Mouse (Mus musculus) CH12.LX (cell line): ENCODE measurements at regions not wholly inside any gene's neighbourhood (a gene's known extent, or its start where the extent isn't known, plus 50 kb on each side); places are given as distances from the start of the nearest gene placed in this dataset.

Source experiments
- DNase-seq: peaks from one replicate; pipeline ENCODE4 v3.0.0-alpha.2; 2013; ENCODE audit errors: extremely low read depth
- H3K27ac ChIP-seq: 2 replicates; pipeline ENCODE4 v1.5.1; 2012; ENCODE audit warnings: low read depth, mild to moderate bottlenecking, control low read depth, moderate library complexity; ENCODE audit not compliant: insufficient read depth
- H3K27me3 ChIP-seq: replicated peaks from 2 replicates; pipeline ENCODE3; 2012; ENCODE audit warnings: inconsistent platforms
- H3K36me3 ChIP-seq, 2 experiments: replicated peaks in 1 of 2; 2 replicates each; pipeline versions ENCODE3 to v1.6.1; 2012; ENCODE audit warnings: inconsistent platforms in 1 of 2, low read length in 1 of 2, mild to moderate bottlenecking in 1 of 2, mixed read lengths in 1 of 2, moderate library complexity in 1 of 2; ENCODE audit not compliant: control insufficient read depth in 1 of 2, insufficient read depth in 1 of 2
- H3K4me1 ChIP-seq, 2 experiments: 2 replicates each; pipeline ENCODE4 v1.6.1; 2012; ENCODE audit warnings: inconsistent platforms in 1 of 2, moderate library complexity in 1 of 2; ENCODE audit not compliant: insufficient read depth in 2 of 2, control insufficient read depth in 1 of 2
- H3K4me2 ChIP-seq: 2 replicates; pipeline ENCODE4 v1.6.1; 2012; ENCODE audit warnings: low read depth, mild to moderate bottlenecking, control low read depth; ENCODE audit not compliant: poor library complexity, insufficient read depth, severe bottlenecking
- H3K4me3 ChIP-seq, 3 experiments: fragments of 150-350 bp in 1 of 3; sonication (generic) in 1 of 3; replicated peaks in 1 of 3; 2 replicates each; pipeline versions ENCODE3 to v1.5.1; 2011 to 2012; ENCODE audit warnings: low read depth in 2 of 3, low read length in 2 of 3, mild to moderate bottlenecking in 2 of 3, moderate library complexity in 2 of 3, control low read depth in 1 of 3, improper control_type of control experiment in 1 of 3, inconsistent platforms in 1 of 3, mixed read lengths in 1 of 3; ENCODE audit not compliant: poor library complexity in 1 of 3
- H3K79me2 ChIP-seq: replicated peaks from 2 replicates; pipeline ENCODE4 v1.6.1; 2012; ENCODE audit warnings: mild to moderate bottlenecking, moderate library complexity; ENCODE audit not compliant: control insufficient read depth, poor library complexity, insufficient read depth, severe bottlenecking; ENCODE audit errors: extremely low read depth
- H3K9ac ChIP-seq: 2 replicates; pipeline ENCODE4 v1.6.1; 2012; ENCODE audit warnings: low read depth, mild to moderate bottlenecking, control low read depth, moderate library complexity; ENCODE audit not compliant: insufficient read depth
- H3K9me3 ChIP-seq: replicated peaks from 2 replicates; pipeline ENCODE3; 2012; ENCODE audit warnings: low read length, inconsistent platforms, mixed read lengths
- BHLHE40 ChIP-seq: IDR thresholded peaks from 2 replicates; pipeline ENCODE4 v1.6.1; 2011; ENCODE audit warnings: mild to moderate bottlenecking, low read depth, low read length, improper control_type of control experiment
- E2F4 ChIP-seq: IDR thresholded peaks from 2 replicates; pipeline ENCODE4 v1.6.1; 2011; ENCODE audit warnings: low read depth, low read length, improper control_type of control experiment; ENCODE audit not compliant: insufficient replicate concordance
- EP300 ChIP-seq: IDR thresholded peaks from 2 replicates; pipeline ENCODE4 v1.6.1; 2011; ENCODE audit warnings: low read length, improper control_type of control experiment
- GABPA ChIP-seq: IDR thresholded peaks from 2 replicates; pipeline ENCODE4 v1.6.1; 2012; ENCODE audit warnings: low read depth, low read length, improper control_type of control experiment, inconsistent platforms; ENCODE audit not compliant: insufficient replicate concordance
- HCFC1 ChIP-seq: IDR thresholded peaks from 2 replicates; pipeline ENCODE4 v1.6.1; 2012; ENCODE audit warnings: low read depth, mild to moderate bottlenecking, inconsistent platforms, low read length, improper control_type of control experiment
- IRF4 ChIP-seq: IDR thresholded peaks from 2 replicates; pipeline ENCODE4 v1.6.1; 2014; ENCODE audit warnings: low read depth, mild to moderate bottlenecking, inconsistent platforms, low read length, improper control_type of control experiment
- JUN ChIP-seq: IDR thresholded peaks from 2 replicates; pipeline ENCODE4 v1.6.1; 2011; ENCODE audit warnings: low read depth, mild to moderate bottlenecking, low read length, improper control_type of control experiment, moderate library complexity; ENCODE audit not compliant: insufficient read depth
- KAT2A ChIP-seq: IDR thresholded peaks from 2 replicates; pipeline ENCODE4 v1.6.1; 2012; ENCODE audit warnings: low read length, improper control_type of control experiment, inconsistent platforms; ENCODE audit not compliant: insufficient replicate concordance
- MAFK ChIP-seq: IDR thresholded peaks from 2 replicates; pipeline ENCODE4 v1.6.1; 2011; ENCODE audit warnings: low read length, improper control_type of control experiment; ENCODE audit not compliant: insufficient replicate concordance
- MAZ ChIP-seq: IDR thresholded peaks from 2 replicates; pipeline ENCODE4 v1.6.1; 2012; ENCODE audit warnings: low read depth, mild to moderate bottlenecking, inconsistent platforms, low read length, improper control_type of control experiment, moderate library complexity
- MEF2A ChIP-seq: IDR thresholded peaks from 2 replicates; pipeline ENCODE4 v1.6.1; 2014; ENCODE audit warnings: low read depth, mild to moderate bottlenecking, inconsistent platforms, low read length, improper control_type of control experiment, borderline replicate concordance
- MXI1 ChIP-seq: IDR thresholded peaks from 2 replicates; pipeline ENCODE4 v1.6.1; 2011; ENCODE audit warnings: mild to moderate bottlenecking, low read depth, low read length, improper control_type of control experiment
- NRF1 ChIP-seq: IDR thresholded peaks from 2 replicates; pipeline ENCODE4 v1.6.1; 2014; ENCODE audit warnings: low read depth, mild to moderate bottlenecking, inconsistent platforms, low read length, improper control_type of control experiment, moderate library complexity
- PAX5 ChIP-seq: IDR thresholded peaks from 2 replicates; pipeline ENCODE4 v1.6.1; 2012; ENCODE audit warnings: low read length, inconsistent platforms, mixed read lengths
- POLR2A ChIP-seq: IDR thresholded peaks from 2 replicates; pipeline ENCODE4 v1.6.1; 2011; ENCODE audit warnings: low read depth, mild to moderate bottlenecking, improper control_type of control experiment, low read length
- POLR2AphosphoS2 ChIP-seq: IDR thresholded peaks from 2 replicates; pipeline ENCODE4 v1.6.1; 2011; ENCODE audit warnings: low read depth, low read length, improper control_type of control experiment
- RAD21 ChIP-seq: IDR thresholded peaks from 2 replicates; pipeline ENCODE4 v1.6.1; 2011; ENCODE audit warnings: low read depth, mild to moderate bottlenecking, low read length, improper control_type of control experiment, moderate library complexity
- SIN3A ChIP-seq: IDR thresholded peaks from 2 replicates; pipeline ENCODE4 v1.6.1; 2012; ENCODE audit warnings: low read length, improper control_type of control experiment, inconsistent platforms
- SMC3 ChIP-seq: IDR thresholded peaks from 2 replicates; pipeline ENCODE4 v1.6.1; 2011; ENCODE audit warnings: low read depth, low read length, improper control_type of control experiment
- USF1 ChIP-seq: IDR thresholded peaks from 2 replicates; pipeline ENCODE4 v1.6.1; 2014; ENCODE audit warnings: low read depth, mild to moderate bottlenecking, inconsistent platforms, low read length, improper control_type of control experiment
- USF2 ChIP-seq: conservative IDR thresholded peaks from 2 replicates; pipeline ENCODE4 v1.6.1; 2011; ENCODE audit warnings: low read depth, low read length, improper control_type of control experiment
- ZC3H11A ChIP-seq: IDR thresholded peaks from 2 replicates; pipeline ENCODE4 v1.6.1; 2012; ENCODE audit warnings: low read depth, mild to moderate bottlenecking, inconsistent platforms, low read length, improper control_type of control experiment
- ZKSCAN1 ChIP-seq: IDR thresholded peaks from 2 replicates; pipeline ENCODE4 v1.6.1; 2012; ENCODE audit warnings: low read depth, inconsistent platforms, low read length, improper control_type of control experiment, borderline replicate concordance
- ZMIZ1 ChIP-seq: IDR thresholded peaks from 2 replicates; pipeline ENCODE4 v1.6.1; 2012; ENCODE audit warnings: low read depth, mild to moderate bottlenecking, inconsistent platforms, low read length, improper control_type of control experiment
- dilution Hi-C: fragments of 300-500 bp; cut with MboI; formaldehyde crosslinking; loops from 2 replicates; pipeline ENCODE4 v1.14.3; 2020; ENCODE audit warnings: low sequenced_read_pairs; ENCODE audit not compliant: extremely low pct_unique_long_range_greater_than_20kb, extremely low pct_ligation_motif_present
- in situ Hi-C: fragments of 300-500 bp; cut with MboI; formaldehyde crosslinking; loops from 3 replicates; pipeline ENCODE4 v1.14.3; 2019; ENCODE audit warnings: low sequenced_read_pairs, low pct_ligation_motif_present, low pct_unique_long_range_greater_than_20kb, mixed read lengths

GRCm38 (mm10) chr16:77749474-77749873 lies 147.6 kb upstream of the Gm11146 start:
- Histone ChIP-seq H3K27me3 (no peaks in the 10 kb centered on the region), H3K9me3 (peaks cover 29% of the 10 kb centered on the region), H3K79me2 (no peaks in the 10 kb centered on the region), H3K4me3 (no peak overlapping the region), H3K9ac (no peak overlapping the region), H3K36me3 (no peaks in the 10 kb centered on the region), H3K27ac (no peak overlapping the region), H3K4me2 (no peak overlapping the region), H3K4me1 (no peaks in the 10 kb centered on the region)
- dilution Hi-C loops = no loop called here
- no peak for DNase-seq
- TF ChIP-seq SIN3A = no peak
- no peak for TF ChIP-seq KAT2A
- no peak for TF ChIP-seq HCFC1
- TF ChIP-seq NRF1 = no peak
- no peak for TF ChIP-seq ZKSCAN1
- in situ Hi-C loops = no loop called here

DNA sequence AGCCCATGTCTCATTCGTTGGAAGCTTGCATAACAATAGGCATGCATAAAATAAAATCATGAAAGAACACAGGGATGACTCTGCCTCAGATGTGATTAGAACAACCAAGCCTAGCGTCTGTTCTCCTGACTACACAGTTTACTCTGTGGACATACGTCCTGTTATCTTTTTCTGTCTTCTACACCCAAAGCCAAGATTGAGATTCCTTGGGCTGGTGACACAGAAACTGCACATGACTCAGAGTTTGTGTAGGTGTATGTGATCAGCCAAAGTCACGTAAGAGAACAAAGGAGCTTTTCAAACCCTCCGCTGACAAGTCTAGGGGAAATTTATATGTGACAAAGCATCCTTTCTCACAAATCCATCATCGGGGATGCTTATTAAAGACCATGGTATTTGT lies 141.9 kb upstream of the Gm11146 start:
- H3K9ac ChIP-seq = no peak overlapping the region

GRCm38 (mm10) chr16:77738821-77739220 lies 136.9 kb upstream of the Gm11146 start:
- H3K4me1 ChIP-seq = no peaks in the 10 kb centered on the region
- no peaks in the 10 kb centered on the region for H3K79me2 ChIP-seq
- dilution Hi-C loops = no loop called here
- TF ChIP-seq POLR2A (no peak), EP300 (no peak), SMC3 (no peak), PAX5 (no peak)
- in situ Hi-C loops = no loop called here
- no peak overlapping the region for H3K27ac ChIP-seq
- no peak overlapping the region for H3K4me3 ChIP-seq
- no peaks in the 10 kb centered on the region for H3K36me3 ChIP-seq
- H3K4me2 ChIP-seq = no peak overlapping the region
- peaks cover 59% of the 10 kb centered on the region for H3K9me3 ChIP-seq
- no peaks in the 10 kb centered on the region for H3K27me3 ChIP-seq
- no peak overlapping the region for H3K9ac ChIP-seq
- DNase-seq = no peak

More for the DNA sequence above, 141.9 kb upstream of the Gm11146 start:
- H3K4me3 ChIP-seq = no peak overlapping the region
- peaks cover 55% of the 10 kb centered on the region for H3K9me3 ChIP-seq
- no peak overlapping the region for H3K27ac ChIP-seq
- H3K27me3 ChIP-seq = no peaks in the 10 kb centered on the region
- no peaks in the 10 kb centered on the region for H3K4me1 ChIP-seq
- no peak for DNase-seq
- H3K4me2 ChIP-seq = no peak overlapping the region
- in situ Hi-C loops = no loop called here
- H3K79me2 ChIP-seq = no peaks in the 10 kb centered on the region
- H3K36me3 ChIP-seq = no peaks in the 10 kb centered on the region
- no peak for TF ChIP-seq MEF2A
- TF ChIP-seq HCFC1 = no peak
- TF ChIP-seq GABPA = no peak
- no peak for TF ChIP-seq BHLHE40
- no peak for TF ChIP-seq RAD21
- no peak for TF ChIP-seq MXI1
- TF ChIP-seq USF1 = no peak
- no peak for TF ChIP-seq SMC3
- TF ChIP-seq POLR2AphosphoS2 = no peak
- no peak for TF ChIP-seq E2F4
- no peak for TF ChIP-seq ZMIZ1
- TF ChIP-seq USF2 = no peak
- no peak for TF ChIP-seq IRF4
- no peak for TF ChIP-seq NRF1
- TF ChIP-seq POLR2A = no peak
- TF ChIP-seq EP300 = no peak
- TF ChIP-seq MAFK = no peak
- TF ChIP-seq ZC3H11A = no peak
- no peak for TF ChIP-seq MAZ
- TF ChIP-seq JUN = no peak
- TF ChIP-seq, all 38 proteins: peak for 0
- dilution Hi-C loops = no loop called here
